Mouse (Mus musculus): ENCODE results near the gene Pgs1.

- no peak for TF ChIP-seq CHD1 (IDR thresholded peaks at IDR 0.05; ENCODE audit: low read depth, low read length)
- TF ChIP-seq CTCF (conservative IDR thresholded peaks at IDR 0.05 in 1 of 2, IDR thresholded peaks at IDR 0.05 in 1 of 2; ENCODE audit: low read depth in 2 of 2, low read length in 2 of 2) = no peak
- TF ChIP-seq TBP (conservative IDR thresholded peaks at IDR 0.05; ENCODE audit: low read depth, low read length) = no peak
- TF ChIP-seq POLR2A (IDR thresholded peaks at IDR 0.05; ENCODE audit: low read depth, low read length) = no peak
- TF ChIP-seq ZC3H11A (IDR thresholded peaks at IDR 0.05; ENCODE audit: low read depth, low read length) = no peak
- TF ChIP-seq CHD2 (IDR thresholded peaks at IDR 0.05; ENCODE audit: low read length) = no peak
- TF ChIP-seq EP300 (IDR thresholded peaks at IDR 0.05; ENCODE audit: low read length) = no peak
- no peak for TF ChIP-seq NELFE (IDR thresholded peaks at IDR 0.05; ENCODE audit: low read depth, low read length)
- no peak for TF ChIP-seq SMC3 (IDR thresholded peaks at IDR 0.05; ENCODE audit: low read depth, low read length)
- no peak for TF ChIP-seq SIN3A (IDR thresholded peaks at IDR 0.05; ENCODE audit: low read length)
Measured at GRCm38 (mm10) chr11:117987032-117987451, 950 bp downstream of the Pgs1 start.
